Mouse (Mus musculus): ENCODE data around the gene Slc30a1. TPM values are rescaled to one million over a fixed set of nuclear protein-coding genes. Genes with fewer than 3 reads are reported as not detected.
A peak's percentile ranks its signal among the peaks of the same experiment; 100 is the strongest.

Gene Slc30a1
- 3.5 and 3.7 TPM in 2 replicates for polyA plus RNA-seq (2014; fragmentation: Nextera tagmentation; extraction: Ambion mirVana)

- Histone ChIP-seq H3K9me3 (ENCODE audit: control insufficient read depth, low read length) (no peaks in the 10 kb centered on the region), H3K27ac (peak within 1 kb of the TSS; percentile 87), H3K9ac (peak within 1 kb of the TSS; percentile 75), H3K4me1 (replicated peaks; ENCODE audit: control insufficient read depth, insufficient read depth, low read length) (peaks cover 45% of the 10 kb centered on the region), H3K4me3 (replicated peaks; ENCODE audit: low read length) (peak within 1 kb of the TSS; percentile 65), H3K4me2 (replicated peaks) (peak within 1 kb of the TSS; percentile 93), H3K36me3 (replicated peaks; ENCODE audit: control insufficient read depth, insufficient read depth) (peaks cover 9% of the 10 kb centered on the region), H3K27me3 (ENCODE audit: control insufficient read depth, insufficient read depth, low read length) (no peaks in the 10 kb centered on the region)
- DNase-seq (ENCODE audit: low spot score): peak; percentile 95
- WGBS: under 1% methylated on average over 103 of the region's 104 CpGs
- ATAC-seq (ENCODE audit: low FRiP score): peak; percentile 99
Measured at GRCm38 (mm10) chr1:191906571-191907430, at the start of gene Slc30a1. Slc30a1 (plus strand) TSS chr1:191906767.

GRCm38 (mm10) chr1:191856886-191857651 is 49.5 kb upstream of the Slc30a1 start:
- no peaks in the 10 kb centered on the region for H3K4me1 ChIP-seq (replicated peaks; ENCODE audit: control insufficient read depth, insufficient read depth, low read length)
- DNase-seq (ENCODE audit: low spot score) (no peak), ATAC-seq (ENCODE audit: low FRiP score) (no peak)
- H3K36me3 ChIP-seq (replicated peaks; ENCODE audit: control insufficient read depth, insufficient read depth): no peaks in the 10 kb centered on the region
- H3K4me3 ChIP-seq (replicated peaks; ENCODE audit: low read length): no peak overlapping the region
- no peaks in the 10 kb centered on the region for H3K27me3 ChIP-seq (ENCODE audit: control insufficient read depth, insufficient read depth, low read length)
- 86% methylated on average over 5 of the region's 5 CpGs for WGBS
- no peak overlapping the region for H3K9ac ChIP-seq
- H3K4me2 ChIP-seq (replicated peaks): no peak overlapping the region
- H3K27ac ChIP-seq: no peak overlapping the region
- H3K9me3 ChIP-seq (ENCODE audit: control insufficient read depth, low read length): no peaks in the 10 kb centered on the region

GRCm38 (mm10) chr1:191858136-191858535 is 48.4 kb upstream of the Slc30a1 start:
- no peak overlapping the region for H3K27ac ChIP-seq

GRCm38 (mm10) chr1:191859847-191860246 is 46.7 kb upstream of the Slc30a1 start:
- ATAC-seq (ENCODE audit: low FRiP score) (no peak), DNase-seq (ENCODE audit: low spot score) (no peak)
- H3K4me2 ChIP-seq (replicated peaks): no peak overlapping the region
- H3K4me3 ChIP-seq (replicated peaks; ENCODE audit: low read length): no peak overlapping the region
- 93% methylated on average over 3 of the region's 3 CpGs for WGBS
- H3K9ac ChIP-seq: no peak overlapping the region
- no peak overlapping the region for H3K27ac ChIP-seq
- H3K9me3 ChIP-seq (ENCODE audit: control insufficient read depth, low read length): no peaks in the 10 kb centered on the region
- no peaks in the 10 kb centered on the region for H3K36me3 ChIP-seq (replicated peaks; ENCODE audit: control insufficient read depth, insufficient read depth)
- no peaks in the 10 kb centered on the region for H3K27me3 ChIP-seq (ENCODE audit: control insufficient read depth, insufficient read depth, low read length)
- no peaks in the 10 kb centered on the region for H3K4me1 ChIP-seq (replicated peaks; ENCODE audit: control insufficient read depth, insufficient read depth, low read length)

More at GRCm38 (mm10) chr1:191858136-191858535, 48.4 kb upstream of the Slc30a1 start:
- ATAC-seq (ENCODE audit: low FRiP score): no peak
- H3K4me2 ChIP-seq (replicated peaks): no peak overlapping the region
- no peaks in the 10 kb centered on the region for H3K9me3 ChIP-seq (ENCODE audit: control insufficient read depth, low read length)
- no peak overlapping the region for H3K9ac ChIP-seq
- DNase-seq (ENCODE audit: low spot score): no peak
- no peaks in the 10 kb centered on the region for H3K27me3 ChIP-seq (ENCODE audit: control insufficient read depth, insufficient read depth, low read length)
- H3K36me3 ChIP-seq (replicated peaks; ENCODE audit: control insufficient read depth, insufficient read depth): no peaks in the 10 kb centered on the region
- H3K4me3 ChIP-seq (replicated peaks; ENCODE audit: low read length): no peak overlapping the region
- no peaks in the 10 kb centered on the region for H3K4me1 ChIP-seq (replicated peaks; ENCODE audit: control insufficient read depth, insufficient read depth, low read length)

- Histone ChIP-seq H3K4me2 (replicated peaks) (no peak overlapping the region), H3K36me3 (replicated peaks; ENCODE audit: control insufficient read depth, insufficient read depth) (no peaks in the 10 kb centered on the region), H3K27ac (no peak overlapping the region), H3K27me3 (ENCODE audit: control insufficient read depth, insufficient read depth, low read length) (no peaks in the 10 kb centered on the region), H3K4me1 (replicated peaks; ENCODE audit: control insufficient read depth, insufficient read depth, low read length) (no peaks in the 10 kb centered on the region), H3K9ac (no peak overlapping the region), H3K9me3 (ENCODE audit: control insufficient read depth, low read length) (no peaks in the 10 kb centered on the region), H3K4me3 (replicated peaks; ENCODE audit: low read length) (no peak overlapping the region)
- WGBS: 86% methylated on average over 5 of the region's 5 CpGs
- DNase-seq (ENCODE audit: low spot score): no peak
- ATAC-seq (ENCODE audit: low FRiP score): no peak
Measured at GRCm38 (mm10) chr1:191861247-191861646, 45.3 kb upstream of the Slc30a1 start.

- Histone ChIP-seq H3K36me3 (replicated peaks; ENCODE audit: control insufficient read depth, insufficient read depth) (no peaks in the 10 kb centered on the region), H3K27ac (no peak overlapping the region), H3K4me1 (replicated peaks; ENCODE audit: control insufficient read depth, insufficient read depth, low read length) (no peaks in the 10 kb centered on the region), H3K9me3 (ENCODE audit: control insufficient read depth, low read length) (no peaks in the 10 kb centered on the region), H3K4me2 (replicated peaks) (no peak overlapping the region), H3K4me3 (replicated peaks; ENCODE audit: low read length) (no peak overlapping the region), H3K27me3 (ENCODE audit: control insufficient read depth, insufficient read depth, low read length) (no peaks in the 10 kb centered on the region), H3K9ac (no peak overlapping the region)
- no peak for DNase-seq (ENCODE audit: low spot score)
- no peak for ATAC-seq (ENCODE audit: low FRiP score)
- WGBS: 76% methylated on average over 4 of the region's 4 CpGs
Measured at GRCm38 (mm10) chr1:191863833-191864550, 42.6 kb upstream of the Slc30a1 start.

- Histone ChIP-seq H3K27me3 (ENCODE audit: control insufficient read depth, insufficient read depth, low read length) (no peaks in the 10 kb centered on the region), H3K36me3 (replicated peaks; ENCODE audit: control insufficient read depth, insufficient read depth) (no peaks in the 10 kb centered on the region), H3K9me3 (ENCODE audit: control insufficient read depth, low read length) (no peaks in the 10 kb centered on the region), H3K9ac (no peak overlapping the region), H3K4me2 (replicated peaks) (no peak overlapping the region), H3K27ac (no peak overlapping the region), H3K4me3 (replicated peaks; ENCODE audit: low read length) (no peak overlapping the region), H3K4me1 (replicated peaks; ENCODE audit: control insufficient read depth, insufficient read depth, low read length) (no peaks in the 10 kb centered on the region)
- ATAC-seq (ENCODE audit: low FRiP score): no peak
- 92% methylated on average over 8 of the region's 8 CpGs for WGBS
- DNase-seq (ENCODE audit: low spot score): no peak
Measured at GRCm38 (mm10) chr1:191864551-191865027, 42.0 kb upstream of the Slc30a1 start.

GRCm38 (mm10) chr1:191872076-191872710 is 34.4 kb upstream of the Slc30a1 start:
- no peak overlapping the region for H3K4me3 ChIP-seq (replicated peaks; ENCODE audit: low read length)
- H3K27me3 ChIP-seq (ENCODE audit: control insufficient read depth, insufficient read depth, low read length): no peaks in the 10 kb centered on the region
- H3K9me3 ChIP-seq (ENCODE audit: control insufficient read depth, low read length): no peaks in the 10 kb centered on the region
- no peaks in the 10 kb centered on the region for H3K36me3 ChIP-seq (replicated peaks; ENCODE audit: control insufficient read depth, insufficient read depth)
- 87% methylated on average over 6 of the region's 6 CpGs for WGBS
- H3K4me1 ChIP-seq (replicated peaks; ENCODE audit: control insufficient read depth, insufficient read depth, low read length): no peaks in the 10 kb centered on the region
- DNase-seq (ENCODE audit: low spot score): no peak
- no peak overlapping the region for H3K9ac ChIP-seq
- no peak for ATAC-seq (ENCODE audit: low FRiP score)
- H3K27ac ChIP-seq: no peak overlapping the region
- H3K4me2 ChIP-seq (replicated peaks): no peak overlapping the region
